Mouse (Mus musculus) forebrain, postnatal 0 days (tissue): ENCODE measurements around the gene Edil3. TPM values are rescaled to one million over a fixed set of nuclear protein-coding genes. Genes with fewer than 3 reads are reported as not detected.

Experiments
- ATAC-seq: fragments of 200-750 bp; cut with Nextera tagmentation; 2 replicates; pipeline ENCODE4 v1.8.0; 2017; ENCODE audit warnings: mild to moderate bottlenecking, moderate library complexity
- DNase-seq: peaks from one replicate; pipeline ENCODE4 v3.0.0-alpha.2; 2015
- H3K27ac ChIP-seq: fragments of 300-500 bp; sonication (generic); 2 replicates; pipeline ENCODE4 v1.5.1; 2014; ENCODE audit warnings: low read depth, mild to moderate bottlenecking, antibody characterized with exemption, low read length, moderate library complexity, mixed read lengths
- H3K27me3 ChIP-seq: fragments of 300-500 bp; sonication (generic); 2 replicates; pipeline ENCODE4 v1.6.1; 2014; ENCODE audit warnings: mild to moderate bottlenecking, low read length, mixed read lengths; ENCODE audit not compliant: insufficient read depth
- H3K36me3 ChIP-seq: fragments of 300-500 bp; sonication (generic); 2 replicates; pipeline ENCODE4 v1.6.1; 2014; ENCODE audit warnings: mild to moderate bottlenecking, moderate library complexity; ENCODE audit not compliant: insufficient read depth
- H3K4me1 ChIP-seq: fragments of 300-500 bp; sonication (generic); 2 replicates; pipeline ENCODE4 v1.6.1; 2014; ENCODE audit warnings: antibody characterized with exemption; ENCODE audit not compliant: insufficient read depth
- H3K4me2 ChIP-seq: fragments of 300-500 bp; sonication (generic); 2 replicates; pipeline ENCODE4 v1.6.1; 2014; ENCODE audit warnings: low read depth, mild to moderate bottlenecking, moderate library complexity
- H3K4me3 ChIP-seq: fragments of 300-500 bp; sonication (generic); 2 replicates; pipeline ENCODE4 v1.5.1; 2014; ENCODE audit warnings: low read depth, low read length, mixed read lengths
- H3K9ac ChIP-seq: fragments of 300-500 bp; sonication (generic); 2 replicates; pipeline ENCODE4 v1.6.1; 2014; ENCODE audit warnings: mild to moderate bottlenecking
- H3K9me3 ChIP-seq: fragments of 300-500 bp; sonication (generic); 2 replicates; pipeline ENCODE4 v1.6.1; 2016; ENCODE audit warnings: low read length
- CTCF ChIP-seq: sonication (generic); IDR thresholded peaks from 2 replicates; pipeline ENCODE4 v1.5.1; 2016; ENCODE audit warnings: antibody characterized with exemption, control low read depth, low read depth
- WGBS: fragments of 180-500 bp; shearing (Covaris S2); extraction: QIAGEN DNeasy Blood & Tissue Kit; methylation state at CpG from one replicate; pipeline ENCODE4 v1.1.7; 2014; 5-methylcytosine and 5-hydroxymethylcytosine counted together
- polyA plus RNA-seq: library from polyadenylated mRNA; unstranded; fragments of >200 nt; fragmentation: Nextera tagmentation; extraction: Ambion mirVana; gene quantifications from 2 replicates; pipeline ENCODE4 v1.2.1, GENCODE M21; 2015
- total RNA-seq: library from RNA; depleted of rRNA; stranded (reverse); fragments of >200 nt; gene quantifications from 2 replicates; pipeline ENCODE4 v1.2.3, GENCODE M21; 2014

Gene Edil3
- total and polyA plus RNA-seq, 2 experiments from 2014 or later, result 36.4 to 75.1 TPM

- no peak for DNase-seq
- no peaks in the 10 kb centered on the region for H3K4me1 ChIP-seq
- no peak overlapping the region for H3K27ac ChIP-seq
- WGBS, result 64% methylated on average over 3 of the region's 3 CpGs
- H3K9ac ChIP-seq, result no peak overlapping the region
- no peak overlapping the region for H3K4me3 ChIP-seq
- no peak for ATAC-seq
- no peaks in the 10 kb centered on the region for H3K27me3 ChIP-seq
- no peak overlapping the region for H3K4me2 ChIP-seq
- H3K36me3 ChIP-seq, result no peaks in the 10 kb centered on the region
- H3K9me3 ChIP-seq, result no peaks in the 10 kb centered on the region
- TF ChIP-seq CTCF, result no peak
Measured at GRCm38 (mm10) chr13:89151878-89152277, 330.6 kb downstream of the Edil3 start.

- Histone ChIP-seq H3K27me3 (no peaks in the 10 kb centered on the region), H3K4me2 (no peak overlapping the region), H3K36me3 (no peaks in the 10 kb centered on the region), H3K27ac (no peak overlapping the region), H3K9ac (no peak overlapping the region), H3K9me3 (no peaks in the 10 kb centered on the region), H3K4me3 (no peak overlapping the region), H3K4me1 (no peaks in the 10 kb centered on the region)
- ATAC-seq (no peak), DNase-seq (no peak)
- WGBS, result 84% methylated on average over 1 of the region's 1 CpGs
- TF ChIP-seq CTCF, result no peak
Measured at GRCm38 (mm10) chr13:89167960-89168359, 346.7 kb downstream of the Edil3 start.

GRCm38 (mm10) chr13:89170040-89170439 lies 348.8 kb downstream of the Edil3 start:
- no peak for DNase-seq
- H3K4me3 ChIP-seq, result no peak overlapping the region
- H3K4me1 ChIP-seq, result no peaks in the 10 kb centered on the region
- H3K9ac ChIP-seq, result no peak overlapping the region
- no peak overlapping the region for H3K4me2 ChIP-seq
- no peak for ATAC-seq
- H3K27ac ChIP-seq, result no peak overlapping the region
- H3K9me3 ChIP-seq, result no peaks in the 10 kb centered on the region
- WGBS, result 60% methylated on average over 4 of the region's 4 CpGs
- H3K36me3 ChIP-seq, result no peaks in the 10 kb centered on the region
- no peak for TF ChIP-seq CTCF
- H3K27me3 ChIP-seq, result no peaks in the 10 kb centered on the region

- no peak for TF ChIP-seq CTCF
- no peak overlapping the region for H3K4me3 ChIP-seq
- H3K9ac ChIP-seq, result no peak overlapping the region
- no peaks in the 10 kb centered on the region for H3K4me1 ChIP-seq
- H3K4me2 ChIP-seq, result no peak overlapping the region
- DNase-seq, result no peak
- H3K27me3 ChIP-seq, result no peaks in the 10 kb centered on the region
- no peak for ATAC-seq
- no peaks in the 10 kb centered on the region for H3K36me3 ChIP-seq
- H3K9me3 ChIP-seq, result no peaks in the 10 kb centered on the region
- no peak overlapping the region for H3K27ac ChIP-seq
- WGBS, result 63% methylated on average over 2 of the region's 2 CpGs
Measured at GRCm38 (mm10) chr13:89175154-89175553, 353.9 kb downstream of the Edil3 start.

GRCm38 (mm10) chr13:89189051-89189450 lies 367.8 kb downstream of the Edil3 start:
- Histone ChIP-seq H3K4me3 (no peak overlapping the region), H3K4me2 (no peak overlapping the region), H3K4me1 (no peaks in the 10 kb centered on the region), H3K9me3 (no peaks in the 10 kb centered on the region), H3K36me3 (no peaks in the 10 kb centered on the region), H3K9ac (no peak overlapping the region), H3K27me3 (no peaks in the 10 kb centered on the region), H3K27ac (no peak overlapping the region)
- DNase-seq (no peak), ATAC-seq (no peak)
- WGBS, result 90% methylated on average over 1 of the region's 1 CpGs
- TF ChIP-seq CTCF, result no peak

- no peak overlapping the region for H3K4me3 ChIP-seq
- no peak overlapping the region for H3K27ac ChIP-seq
- H3K27me3 ChIP-seq, result no peaks in the 10 kb centered on the region
- H3K36me3 ChIP-seq, result no peaks in the 10 kb centered on the region
- ATAC-seq (no peak), DNase-seq (no peak)
- H3K9ac ChIP-seq, result no peak overlapping the region
- H3K4me1 ChIP-seq, result no peaks in the 10 kb centered on the region
- no peaks in the 10 kb centered on the region for H3K9me3 ChIP-seq
- 54% methylated on average over 2 of the region's 2 CpGs for WGBS
- H3K4me2 ChIP-seq, result no peak overlapping the region
- TF ChIP-seq CTCF, result no peak
Measured at GRCm38 (mm10) chr13:89197019-89197418, 375.7 kb downstream of the Edil3 start.

GRCm38 (mm10) chr13:89199275-89199674 lies 378.0 kb downstream of the Edil3 start:
- ATAC-seq, result no peak
- Histone ChIP-seq H3K27ac (no peak overlapping the region), H3K4me1 (no peaks in the 10 kb centered on the region), H3K4me2 (no peak overlapping the region), H3K27me3 (no peaks in the 10 kb centered on the region), H3K36me3 (no peaks in the 10 kb centered on the region), H3K9me3 (no peaks in the 10 kb centered on the region), H3K9ac (no peak overlapping the region), H3K4me3 (no peak overlapping the region)
- WGBS, result 47% methylated on average over 2 of the region's 2 CpGs
- no peak for TF ChIP-seq CTCF
- DNase-seq, result no peak

- no peak overlapping the region for H3K27ac ChIP-seq
- H3K9ac ChIP-seq, result no peak overlapping the region
- ATAC-seq (no peak), DNase-seq (no peak)
- no peak overlapping the region for H3K4me2 ChIP-seq
- no peak for TF ChIP-seq CTCF
- no peaks in the 10 kb centered on the region for H3K9me3 ChIP-seq
- 100% methylated on average over 1 of the region's 1 CpGs for WGBS
- no peak overlapping the region for H3K4me3 ChIP-seq
- no peaks in the 10 kb centered on the region for H3K4me1 ChIP-seq
- H3K36me3 ChIP-seq, result no peaks in the 10 kb centered on the region
- no peaks in the 10 kb centered on the region for H3K27me3 ChIP-seq
Measured at GRCm38 (mm10) chr13:89238104-89238503, 416.8 kb downstream of the Edil3 start.
